Mouse (Mus musculus) erythroblast, embryonic 14.5 days (primary cell): Measurements from ENCODE around the gene Golga2.

Source experiments
- GATA1 ChIP-seq: IDR thresholded peaks from 2 replicates; pipeline ENCODE4 v1.6.1; 2012; ENCODE audit warnings: low read length, inconsistent platforms, mixed read lengths
- TAL1 ChIP-seq: IDR thresholded peaks from 3 replicates; pipeline ENCODE4 v1.6.1; 2012; ENCODE audit warnings: low read length, inconsistent platforms, mixed read lengths

DNA sequence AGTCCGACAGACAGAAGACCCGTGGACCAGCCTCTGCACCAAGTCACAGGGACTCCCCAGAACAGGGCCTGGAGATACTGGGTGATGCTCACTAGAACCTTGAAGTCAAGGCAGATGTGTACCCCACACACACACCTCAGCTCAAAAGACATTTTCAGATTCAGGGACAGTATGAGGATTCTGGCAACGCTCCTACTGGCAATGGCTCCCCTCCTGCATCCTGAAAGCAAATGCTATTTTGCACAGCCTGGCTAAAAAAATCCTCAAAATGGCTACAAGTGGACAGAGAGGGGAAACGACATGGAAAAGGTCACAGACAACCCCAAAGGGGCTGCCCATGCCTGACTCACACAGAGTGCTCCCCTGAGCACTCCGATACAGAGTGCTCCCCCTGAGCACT is 45.0 kb downstream of the Golga2 start:
- no peak for TF ChIP-seq GATA1
- no peak for TF ChIP-seq TAL1
